Mouse (Mus musculus): ENCODE data around the gene Slu7. TPM values are rescaled to one million over a fixed set of nuclear protein-coding genes. Genes with fewer than 3 reads are reported as not detected.

The Slu7 gene
- polyA plus RNA-seq, 1 experiment from 2014 or later: 56.8 TPM

DNA sequence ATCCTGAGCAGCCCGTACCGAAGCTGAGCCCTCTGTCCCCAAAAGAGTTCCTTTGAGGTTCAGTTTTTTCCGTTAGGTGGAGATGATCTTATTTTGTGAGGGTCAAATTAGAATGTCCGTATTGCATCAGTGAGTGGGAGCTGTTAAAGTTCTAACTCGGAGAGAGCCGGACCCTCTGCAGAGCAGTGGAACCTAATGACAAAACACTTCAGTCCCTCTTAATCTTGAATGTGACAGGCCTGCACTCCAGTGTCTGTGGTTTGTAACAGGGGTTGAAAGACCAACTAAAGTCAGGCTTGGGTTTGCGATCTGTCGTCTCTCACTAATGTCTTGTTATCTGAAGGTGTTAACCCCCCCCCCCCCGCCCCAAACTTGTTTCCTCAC is 472 bp downstream of the Slu7 start:
- H3K4me3 ChIP-seq (ENCODE audit: low read depth, low read length): peak overlapping the region; percentile 88
- no peak overlapping the region for H3K27ac ChIP-seq (replicated peaks; ENCODE audit: low read depth, low read length)
- no peaks in the 10 kb centered on the region for H3K9me3 ChIP-seq (ENCODE audit: control insufficient read depth, low read length)
- DNase-seq (ENCODE audit: low spot score) (no peak), ATAC-seq (ENCODE audit: insufficient number of reproducible peaks, low FRiP score, low TSS enrichment, low read depth) (peak; percentile 24; the same call in 1 of the 2 replicates)
- 2% methylated on average over 9 of the region's 9 CpGs for WGBS
- H3K9ac ChIP-seq (ENCODE audit: low read length): peak overlapping the region; percentile 61
- peaks cover 4% of the 10 kb centered on the region; the same call in 1 of the 2 replicates for H3K4me1 ChIP-seq (ENCODE audit: control insufficient read depth, insufficient read depth, low read length)
- no peaks in the 10 kb centered on the region for H3K36me3 ChIP-seq (ENCODE audit: control insufficient read depth, insufficient read depth, low read length)
- H3K4me2 ChIP-seq (ENCODE audit: low read depth, severe bottlenecking): peak overlapping the region; percentile 69
- H3K27me3 ChIP-seq (ENCODE audit: control insufficient read depth, insufficient read depth, low read length): no peaks in the 10 kb centered on the region

DNA sequence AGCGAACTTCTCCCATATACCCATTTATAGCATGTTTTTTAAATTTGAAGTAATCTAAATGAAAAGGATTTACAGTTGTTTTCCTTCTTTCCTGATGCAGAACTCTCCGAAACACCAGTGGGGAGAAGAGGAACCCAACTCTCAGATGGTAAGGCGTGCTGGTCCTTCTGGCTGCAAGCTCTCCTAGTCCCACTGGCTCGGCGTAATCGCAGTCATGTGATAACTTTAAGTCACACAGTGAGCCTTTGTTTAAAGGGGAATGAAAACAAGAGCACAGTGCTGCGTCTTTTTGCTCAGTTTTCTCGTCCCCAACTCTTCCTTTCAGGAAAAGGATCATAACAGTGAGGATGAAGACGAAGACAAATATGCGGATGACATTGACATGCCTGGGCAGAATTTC is 7.6 kb downstream of the Slu7 start:
- Histone ChIP-seq H3K4me2 (ENCODE audit: low read depth, severe bottlenecking) (no peak overlapping the region), H3K36me3 (ENCODE audit: control insufficient read depth, insufficient read depth, low read length) (peaks cover 8% of the 10 kb centered on the region; the same call in 1 of the 2 replicates), H3K4me3 (ENCODE audit: low read depth, low read length) (no peak overlapping the region), H3K9ac (ENCODE audit: low read length) (no peak overlapping the region), H3K27ac (replicated peaks; ENCODE audit: low read depth, low read length) (no peak overlapping the region), H3K4me1 (ENCODE audit: control insufficient read depth, insufficient read depth, low read length) (no peaks in the 10 kb centered on the region), H3K9me3 (ENCODE audit: control insufficient read depth, low read length) (no peaks in the 10 kb centered on the region), H3K27me3 (ENCODE audit: control insufficient read depth, insufficient read depth, low read length) (no peaks in the 10 kb centered on the region)
- no peak for ATAC-seq (ENCODE audit: insufficient number of reproducible peaks, low FRiP score, low TSS enrichment, low read depth)
- no peak for DNase-seq (ENCODE audit: low spot score)
- 93% methylated on average over 10 of the region's 10 CpGs for WGBS

DNA sequence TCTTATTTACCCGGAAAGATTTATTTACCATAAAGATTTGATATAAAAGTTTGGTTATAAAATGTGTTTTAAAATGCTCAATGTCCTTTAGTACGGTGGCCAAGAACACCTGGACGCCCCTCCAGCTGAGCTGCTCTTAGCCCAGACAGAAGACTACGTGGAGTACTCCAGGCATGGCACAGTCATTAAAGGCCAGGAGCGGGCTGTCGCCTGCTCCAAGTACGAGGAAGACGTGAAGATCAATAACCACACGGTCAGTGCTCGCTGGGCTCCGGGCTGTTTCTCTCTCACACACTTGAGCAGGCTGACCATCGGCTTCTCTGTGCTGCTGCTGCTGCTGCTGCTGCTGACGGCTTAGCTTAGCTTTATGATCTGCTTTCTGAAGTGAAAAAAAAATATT is 9.6 kb downstream of the Slu7 start:
- Histone ChIP-seq H3K4me2 (ENCODE audit: low read depth, severe bottlenecking) (no peak overlapping the region), H3K36me3 (ENCODE audit: control insufficient read depth, insufficient read depth, low read length) (peaks cover 11% of the 10 kb centered on the region; the same call in 1 of the 2 replicates), H3K27me3 (ENCODE audit: control insufficient read depth, insufficient read depth, low read length) (no peaks in the 10 kb centered on the region), H3K27ac (replicated peaks; ENCODE audit: low read depth, low read length) (no peak overlapping the region), H3K4me1 (ENCODE audit: control insufficient read depth, insufficient read depth, low read length) (no peaks in the 10 kb centered on the region), H3K9me3 (ENCODE audit: control insufficient read depth, low read length) (no peaks in the 10 kb centered on the region), H3K9ac (ENCODE audit: low read length) (no peak overlapping the region), H3K4me3 (ENCODE audit: low read depth, low read length) (no peak overlapping the region)
- DNase-seq (ENCODE audit: low spot score) (no peak), ATAC-seq (ENCODE audit: insufficient number of reproducible peaks, low FRiP score, low TSS enrichment, low read depth) (no peak)
- 95% methylated on average over 13 of the region's 13 CpGs for WGBS

DNA sequence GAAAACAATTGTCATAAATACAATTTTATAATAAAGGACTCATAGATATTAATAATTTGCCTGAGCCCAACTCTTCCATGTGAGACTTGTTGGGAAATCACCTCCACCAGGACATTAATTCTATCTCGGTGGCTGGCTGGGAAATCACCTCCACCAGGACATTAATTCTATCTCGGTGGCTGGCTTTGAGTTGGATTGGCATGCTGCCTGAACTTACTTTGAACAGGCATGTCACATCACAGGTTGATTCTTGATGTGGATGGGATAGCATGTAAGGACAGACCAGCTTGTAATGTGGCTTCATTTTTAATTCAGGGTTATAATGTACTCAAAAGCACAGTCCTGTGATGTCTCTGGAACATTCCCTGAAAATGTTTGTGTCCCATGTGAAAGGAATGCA is 16.4 kb downstream of the Slu7 start:
- H3K27me3 ChIP-seq (ENCODE audit: control insufficient read depth, insufficient read depth, low read length): no peaks in the 10 kb centered on the region
- H3K4me2 ChIP-seq (ENCODE audit: low read depth, severe bottlenecking): no peak overlapping the region
- no peaks in the 10 kb centered on the region for H3K9me3 ChIP-seq (ENCODE audit: control insufficient read depth, low read length)
- ATAC-seq (ENCODE audit: insufficient number of reproducible peaks, low FRiP score, low TSS enrichment, low read depth): no peak
- no peak for DNase-seq (ENCODE audit: low spot score)
- WGBS: 93% methylated on average over 2 of the region's 2 CpGs
- H3K27ac ChIP-seq (replicated peaks; ENCODE audit: low read depth, low read length): no peak overlapping the region
- H3K4me1 ChIP-seq (ENCODE audit: control insufficient read depth, insufficient read depth, low read length): no peaks in the 10 kb centered on the region
- H3K4me3 ChIP-seq (ENCODE audit: low read depth, low read length): no peak overlapping the region
- H3K36me3 ChIP-seq (ENCODE audit: control insufficient read depth, insufficient read depth, low read length): peaks cover 2% of the 10 kb centered on the region; the same call in 1 of the 2 replicates
- H3K9ac ChIP-seq (ENCODE audit: low read length): no peak overlapping the region

DNA sequence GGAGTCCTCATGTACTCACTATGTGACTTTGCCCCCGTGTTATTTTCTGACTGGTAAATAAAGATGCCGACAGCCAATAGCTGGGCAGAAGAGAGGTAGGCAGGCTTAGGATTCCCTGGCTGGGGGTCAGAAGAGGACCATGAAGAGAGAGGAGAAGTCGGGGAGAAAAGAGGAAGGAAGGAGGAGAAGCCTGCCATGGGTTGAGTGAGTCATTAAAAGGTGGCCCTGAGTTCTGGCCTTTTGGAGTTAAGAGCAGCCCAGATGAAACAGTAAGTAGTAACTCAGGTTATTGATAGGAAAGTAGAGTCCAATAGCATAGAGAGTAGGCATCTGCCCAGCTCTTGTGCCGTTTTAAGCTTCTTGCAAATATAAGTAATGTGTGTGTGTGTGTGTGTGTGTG is 17.8 kb downstream of the Slu7 start:
- no peak overlapping the region for H3K4me3 ChIP-seq (ENCODE audit: low read depth, low read length)
- no peak for ATAC-seq (ENCODE audit: insufficient number of reproducible peaks, low FRiP score, low TSS enrichment, low read depth)
- no peaks in the 10 kb centered on the region for H3K9me3 ChIP-seq (ENCODE audit: control insufficient read depth, low read length)

DNA sequence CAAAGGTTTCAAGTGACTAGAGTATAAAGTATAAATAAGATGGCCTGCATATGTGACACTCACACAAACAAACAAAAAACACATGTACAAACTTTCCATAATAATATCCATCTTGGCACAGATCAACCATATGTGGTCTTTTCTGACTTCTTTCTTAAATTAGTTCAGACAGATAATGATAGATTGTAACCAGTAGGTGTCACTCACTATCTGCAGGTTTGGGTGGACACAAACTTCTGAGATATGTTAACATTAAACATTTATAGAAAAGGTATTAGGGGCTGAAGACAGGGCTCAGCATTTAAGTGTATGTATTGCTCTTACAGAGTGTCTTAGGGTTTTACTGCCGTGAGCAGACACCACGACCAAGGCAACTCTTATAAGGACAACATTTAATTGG is 18.7 kb downstream of the Slu7 start:
- H3K9ac ChIP-seq (ENCODE audit: low read length): no peak overlapping the region
- WGBS: 74% methylated on average over 2 of the region's 2 CpGs
- no peaks in the 10 kb centered on the region for H3K4me1 ChIP-seq (ENCODE audit: control insufficient read depth, insufficient read depth, low read length)
- H3K9me3 ChIP-seq (ENCODE audit: control insufficient read depth, low read length): no peaks in the 10 kb centered on the region
- no peak overlapping the region for H3K27ac ChIP-seq (replicated peaks; ENCODE audit: low read depth, low read length)
- H3K27me3 ChIP-seq (ENCODE audit: control insufficient read depth, insufficient read depth, low read length): no peaks in the 10 kb centered on the region
- H3K36me3 ChIP-seq (ENCODE audit: control insufficient read depth, insufficient read depth, low read length): no peaks in the 10 kb centered on the region; the same call in 1 of the 2 replicates
- no peak overlapping the region for H3K4me3 ChIP-seq (ENCODE audit: low read depth, low read length)
- H3K4me2 ChIP-seq (ENCODE audit: low read depth, severe bottlenecking): no peak overlapping the region
- no peak for ATAC-seq (ENCODE audit: insufficient number of reproducible peaks, low FRiP score, low TSS enrichment, low read depth)
- no peak for DNase-seq (ENCODE audit: low spot score)

More for the DNA sequence above, 17.8 kb downstream of the Slu7 start:
- H3K9ac ChIP-seq (ENCODE audit: low read length): no peak overlapping the region
- H3K27ac ChIP-seq (replicated peaks; ENCODE audit: low read depth, low read length): no peak overlapping the region
- peaks cover under 1% of the 10 kb centered on the region; the same call in 1 of the 2 replicates for H3K36me3 ChIP-seq (ENCODE audit: control insufficient read depth, insufficient read depth, low read length)
- no peaks in the 10 kb centered on the region for H3K27me3 ChIP-seq (ENCODE audit: control insufficient read depth, insufficient read depth, low read length)
- no peak for DNase-seq (ENCODE audit: low spot score)
- no peak overlapping the region for H3K4me2 ChIP-seq (ENCODE audit: low read depth, severe bottlenecking)
- no peaks in the 10 kb centered on the region for H3K4me1 ChIP-seq (ENCODE audit: control insufficient read depth, insufficient read depth, low read length)
- WGBS: 70% methylated on average over 4 of the region's 4 CpGs

DNA sequence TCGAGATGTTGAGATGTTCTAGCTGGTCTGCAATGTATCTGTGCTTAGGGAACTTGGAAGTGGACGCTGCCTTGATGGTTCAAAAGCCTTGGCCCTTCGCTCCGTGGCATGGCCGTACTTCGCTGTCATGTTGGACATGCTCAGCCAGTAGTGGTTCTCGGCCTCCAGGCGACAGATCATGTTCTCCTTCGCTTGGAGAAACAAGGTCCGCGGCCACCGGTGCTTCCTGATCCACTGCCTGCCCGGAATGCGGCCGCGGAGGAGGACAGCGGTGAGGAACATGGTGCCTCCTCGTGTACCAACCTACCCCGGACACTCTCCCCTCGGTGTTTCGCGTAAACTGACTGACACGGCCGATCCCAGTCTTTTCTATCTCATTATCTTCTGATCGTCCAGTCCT is 29.7 kb downstream of the Slu7 start:
- Histone ChIP-seq H3K27me3 (ENCODE audit: control insufficient read depth, insufficient read depth, low read length) (no peaks in the 10 kb centered on the region), H3K36me3 (ENCODE audit: control insufficient read depth, insufficient read depth, low read length) (no peaks in the 10 kb centered on the region), H3K4me1 (ENCODE audit: control insufficient read depth, insufficient read depth, low read length) (no peaks in the 10 kb centered on the region), H3K27ac (replicated peaks; ENCODE audit: low read depth, low read length) (no peak overlapping the region), H3K9me3 (ENCODE audit: control insufficient read depth, low read length) (no peaks in the 10 kb centered on the region), H3K4me3 (ENCODE audit: low read depth, low read length) (no peak overlapping the region), H3K4me2 (ENCODE audit: low read depth, severe bottlenecking) (no peak overlapping the region), H3K9ac (ENCODE audit: low read length) (no peak overlapping the region)
- 92% methylated on average over 25 of the region's 25 CpGs for WGBS
- no peak for DNase-seq (ENCODE audit: low spot score)
- no peak for ATAC-seq (ENCODE audit: insufficient number of reproducible peaks, low FRiP score, low TSS enrichment, low read depth)

DNA sequence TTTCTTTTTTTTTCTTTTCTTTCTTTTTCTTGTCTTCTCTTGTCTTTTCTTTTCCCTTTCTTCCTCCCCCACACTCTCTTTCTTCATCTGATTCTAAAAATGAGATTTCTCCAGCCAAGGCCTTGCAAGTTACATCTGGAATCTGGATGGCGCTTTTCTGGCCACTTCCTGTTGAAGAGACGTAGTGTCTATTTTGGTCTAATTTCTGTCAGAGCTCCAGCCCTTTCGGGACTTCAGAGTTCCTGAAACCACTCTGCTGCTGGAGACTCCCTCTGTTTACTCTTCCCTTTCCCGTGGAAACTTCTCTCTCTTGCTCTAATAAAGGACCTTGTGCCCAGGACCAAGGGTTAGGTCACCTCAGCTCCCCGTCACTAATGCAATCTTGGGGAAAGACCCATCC is 36.6 kb downstream of the Slu7 start:
- Histone ChIP-seq H3K27ac (replicated peaks; ENCODE audit: low read depth, low read length) (no peak overlapping the region), H3K9ac (ENCODE audit: low read length) (no peak overlapping the region), H3K4me1 (ENCODE audit: control insufficient read depth, insufficient read depth, low read length) (0 out of 2 replicates have a peak, but pooled peaks cover 3% of the 10 kb centered on the region), H3K36me3 (ENCODE audit: control insufficient read depth, insufficient read depth, low read length) (no peaks in the 10 kb centered on the region), H3K4me2 (ENCODE audit: low read depth, severe bottlenecking) (no peak overlapping the region), H3K4me3 (ENCODE audit: low read depth, low read length) (no peak overlapping the region), H3K27me3 (ENCODE audit: control insufficient read depth, insufficient read depth, low read length) (no peaks in the 10 kb centered on the region), H3K9me3 (ENCODE audit: control insufficient read depth, low read length) (no peaks in the 10 kb centered on the region)
- no peak for ATAC-seq (ENCODE audit: insufficient number of reproducible peaks, low FRiP score, low TSS enrichment, low read depth)
- WGBS: 66% methylated on average over 5 of the region's 5 CpGs
- no peak for DNase-seq (ENCODE audit: low spot score)

All from limb, embryonic 11.5 days (tissue).